Mouse (Mus musculus) testis, adult 2 months (tissue): ENCODE data around the gene Nr2f6. TPM values are rescaled to one million over a fixed set of nuclear protein-coding genes. Genes with fewer than 3 reads are reported as not detected.

ENCODE experiments used
- H3K27ac ChIP-seq: fragments of 200-500 bp; 2 replicates; pipeline ENCODE4 v1.5.1; 2012; ENCODE audit warnings: low read depth, low read length; ENCODE audit not compliant: control insufficient read depth, insufficient read depth
- H3K27me3 ChIP-seq: fragments of 200-500 bp; 2 replicates; pipeline ENCODE4 v1.6.1; 2012; ENCODE audit warnings: mild to moderate bottlenecking, low read length, moderate library complexity; ENCODE audit not compliant: control insufficient read depth, insufficient read depth
- H3K36me3 ChIP-seq: fragments of 200-500 bp; 2 replicates; pipeline ENCODE4 v1.6.1; 2012; ENCODE audit warnings: mild to moderate bottlenecking, low read length; ENCODE audit not compliant: control insufficient read depth, insufficient read depth
- H3K4me1 ChIP-seq: fragments of 200-500 bp; 2 replicates; pipeline ENCODE4 v1.6.1; 2012; ENCODE audit warnings: low read length; ENCODE audit not compliant: control insufficient read depth, insufficient read depth
- H3K4me3 ChIP-seq: fragments of 200-500 bp; 2 replicates; pipeline ENCODE4 v1.5.1; 2012; ENCODE audit warnings: low read depth, mild to moderate bottlenecking, low read length, moderate library complexity, mixed read lengths; ENCODE audit not compliant: control insufficient read depth
- CTCF ChIP-seq: fragments of 200-500 bp; IDR thresholded peaks from 2 replicates; pipeline ENCODE4 v1.5.1; 2012; ENCODE audit warnings: low read depth, mild to moderate bottlenecking, inconsistent platforms, low read length, moderate library complexity; ENCODE audit not compliant: control insufficient read depth, insufficient read depth, insufficient replicate concordance
- POLR2A ChIP-seq: fragments of 200-500 bp; IDR thresholded peaks from 2 replicates; pipeline ENCODE4 v1.6.1; 2012; ENCODE audit warnings: low read depth, mild to moderate bottlenecking, inconsistent platforms, low read length, moderate library complexity; ENCODE audit not compliant: control insufficient read depth
- polyA plus RNA-seq: library from polyadenylated mRNA; depleted of rRNA; stranded (reverse); fragments of >200 nt; gene quantifications from 2 replicates; pipeline ENCODE4 v1.2.3, GENCODE M21; 2012

Nr2f6 gene
- polyA plus RNA-seq, 1 experiment: 10.8 TPM

DNA sequence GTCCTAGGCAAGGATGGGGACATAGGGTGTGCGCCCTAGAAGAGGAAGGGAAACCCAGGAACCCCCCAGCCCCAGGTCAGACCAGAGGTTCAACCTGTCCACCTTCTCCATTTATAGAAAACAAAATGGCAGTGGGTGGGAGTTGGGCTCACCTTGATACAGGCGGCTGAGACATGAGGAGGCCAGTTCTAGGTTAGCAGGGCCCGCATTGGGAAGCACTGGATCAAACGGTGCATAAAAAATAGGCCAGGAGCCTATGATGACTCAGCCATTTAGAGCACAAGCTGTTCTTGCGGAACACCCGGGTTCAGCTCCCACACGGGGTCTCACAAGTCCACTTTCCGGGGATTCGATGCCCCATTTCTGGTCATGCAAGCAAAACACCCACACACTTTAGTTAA, 23.2 kb upstream of the Nr2f6 start:
- TF ChIP-seq CTCF (no peak), POLR2A (no peak)
- Histone ChIP-seq H3K4me1 (peaks cover 12% of the 10 kb centered on the region), H3K4me3 (no peak overlapping the region), H3K36me3 (no peaks in the 10 kb centered on the region), H3K27me3 (no peaks in the 10 kb centered on the region), H3K27ac (no peak overlapping the region)

DNA sequence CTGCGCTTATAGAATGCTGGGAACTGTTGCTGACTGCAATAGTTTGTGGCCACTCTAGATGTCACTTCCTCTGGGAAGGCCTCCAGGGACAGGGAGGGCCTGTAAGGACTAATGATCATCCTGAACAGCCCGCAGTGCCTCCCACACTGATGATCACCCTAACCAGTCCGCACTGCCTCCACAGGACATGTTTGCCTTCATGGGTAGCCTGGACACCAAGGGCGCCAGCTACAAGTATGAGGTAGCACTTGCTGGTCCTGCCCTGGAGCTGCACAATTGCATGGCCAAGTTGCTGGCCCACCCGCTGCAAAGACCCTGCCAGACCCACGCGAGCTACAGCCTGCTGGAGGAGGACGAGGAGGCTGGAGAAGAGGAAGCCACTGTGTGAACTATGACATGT, 22.3 kb upstream of the Nr2f6 start:
- Histone ChIP-seq H3K27me3 (no peaks in the 10 kb centered on the region), H3K4me1 (peaks cover 12% of the 10 kb centered on the region), H3K27ac (no peak overlapping the region), H3K4me3 (no peak overlapping the region), H3K36me3 (no peaks in the 10 kb centered on the region)
- TF ChIP-seq POLR2A (no peak), CTCF (no peak)

DNA sequence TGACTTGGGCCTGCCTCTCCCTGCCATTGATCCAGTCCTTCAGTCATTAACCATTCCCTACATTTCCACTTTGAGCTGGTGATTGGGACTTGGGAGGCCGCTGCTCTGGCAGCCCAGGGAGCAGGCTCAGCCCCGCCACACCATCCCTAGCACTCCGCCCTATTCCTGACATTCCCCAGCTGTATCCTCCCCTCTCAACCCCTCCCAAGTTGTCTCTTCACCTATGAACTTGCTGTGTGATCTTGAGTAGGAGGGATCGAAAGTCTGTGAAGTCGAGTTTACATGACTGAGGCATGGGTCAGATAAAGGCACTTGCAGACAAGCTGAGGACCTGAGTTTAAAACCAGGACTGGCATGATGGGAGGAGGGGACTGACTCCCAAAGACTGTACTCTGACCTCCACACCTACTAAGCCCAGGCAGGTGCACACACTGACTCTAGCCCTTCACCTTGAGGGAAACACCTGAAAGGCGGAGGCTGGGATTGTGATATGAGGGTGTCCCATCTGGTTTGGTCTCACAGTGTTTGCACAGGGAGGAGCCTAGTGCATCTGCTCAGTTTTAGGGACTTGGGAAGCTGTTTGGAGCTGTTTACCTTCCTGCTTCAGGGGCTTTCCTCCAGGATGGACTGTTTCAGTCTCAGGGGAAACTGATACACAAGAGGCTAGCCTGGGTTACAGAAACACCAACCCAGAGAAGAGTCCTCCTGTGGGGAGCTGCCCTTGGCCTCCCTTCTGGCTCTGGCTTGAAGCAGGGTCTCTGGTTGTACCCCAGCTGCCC, 21.5 kb upstream of the Nr2f6 start:
- no peak for TF ChIP-seq CTCF
- no peak for TF ChIP-seq POLR2A
- no peaks in the 10 kb centered on the region for H3K27me3 ChIP-seq
- no peak overlapping the region for H3K27ac ChIP-seq
- peaks cover 12% of the 10 kb centered on the region for H3K4me1 ChIP-seq
- H3K36me3 ChIP-seq: no peaks in the 10 kb centered on the region
- no peak overlapping the region for H3K4me3 ChIP-seq

DNA sequence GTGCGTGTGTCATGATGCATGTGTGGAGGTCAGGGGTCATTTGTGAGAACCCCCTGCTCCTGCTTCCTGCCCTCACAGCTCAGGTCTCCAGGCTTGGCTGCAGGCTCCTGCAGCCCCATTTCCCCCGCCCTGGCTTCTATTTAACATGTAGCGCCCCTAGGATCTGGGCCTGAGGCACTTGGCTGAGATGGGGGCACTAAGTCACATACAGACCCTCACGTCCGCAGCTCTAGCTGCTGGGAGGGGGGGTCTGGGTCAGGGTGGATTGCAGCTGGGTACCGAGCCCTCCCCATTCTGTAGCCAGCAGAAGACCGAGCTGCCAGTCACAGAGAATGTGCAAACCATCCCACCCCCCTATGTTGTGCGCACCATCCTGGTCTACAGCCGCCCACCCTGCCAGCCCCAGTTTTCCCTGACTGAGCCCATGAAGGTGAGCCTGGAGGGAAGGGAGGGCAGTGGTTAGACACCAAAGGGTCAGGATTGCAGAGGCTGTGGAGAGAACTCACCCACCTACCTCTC, 20.7 kb upstream of the Nr2f6 start:
- Histone ChIP-seq H3K4me1 (peaks cover 16% of the 10 kb centered on the region), H3K4me3 (no peak overlapping the region), H3K27me3 (no peaks in the 10 kb centered on the region), H3K36me3 (no peaks in the 10 kb centered on the region), H3K27ac (no peak overlapping the region)
- TF ChIP-seq CTCF (no peak), POLR2A (no peak)

DNA sequence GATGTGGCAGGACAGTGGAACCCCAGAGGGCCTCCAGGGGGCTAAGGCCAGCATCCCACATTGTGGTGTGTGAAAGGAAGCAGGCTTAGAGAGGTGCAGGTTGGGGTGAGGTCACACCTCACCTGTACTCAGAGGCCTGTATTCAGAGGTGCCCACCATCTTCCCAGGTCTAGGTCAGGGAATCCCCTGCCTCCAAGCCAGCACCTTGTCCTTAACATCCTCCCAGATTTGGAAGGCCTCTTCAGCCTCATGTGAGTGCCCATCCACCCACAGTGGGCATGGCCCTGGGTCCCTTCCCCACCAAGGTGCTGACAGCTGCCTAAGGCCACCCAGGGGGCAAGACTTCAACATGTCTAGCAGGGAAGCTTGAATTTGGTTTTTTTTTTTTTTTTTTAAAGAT, 19.7 kb upstream of the Nr2f6 start:
- no peak overlapping the region for H3K4me3 ChIP-seq
- TF ChIP-seq CTCF: no peak
- TF ChIP-seq POLR2A: no peak
- H3K27ac ChIP-seq: no peak overlapping the region
- no peaks in the 10 kb centered on the region for H3K27me3 ChIP-seq
- peaks cover 14% of the 10 kb centered on the region for H3K4me1 ChIP-seq
- H3K36me3 ChIP-seq: no peaks in the 10 kb centered on the region

DNA sequence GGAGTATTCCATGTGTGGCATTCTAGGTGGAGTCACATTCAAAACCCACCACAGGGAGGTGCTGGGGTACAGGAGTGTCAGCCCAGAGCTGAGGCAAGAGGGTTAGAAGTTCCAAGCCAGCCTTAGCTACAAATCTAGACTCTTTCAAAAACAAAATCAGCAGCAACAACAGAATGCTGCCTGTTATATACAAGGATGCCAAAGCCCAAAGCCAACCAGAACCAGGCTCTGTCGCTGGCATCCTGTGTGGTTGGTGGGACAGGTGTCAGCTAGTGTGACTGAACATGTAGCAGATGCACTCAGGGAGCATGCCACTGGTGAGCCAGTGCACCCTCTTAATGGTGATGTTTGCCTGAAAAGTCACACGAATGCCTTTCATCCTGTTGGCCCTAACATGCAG, 19.1 kb upstream of the Nr2f6 start:
- Histone ChIP-seq H3K4me3 (no peak overlapping the region), H3K36me3 (no peaks in the 10 kb centered on the region), H3K4me1 (peaks cover 13% of the 10 kb centered on the region), H3K27ac (no peak overlapping the region), H3K27me3 (no peaks in the 10 kb centered on the region)
- TF ChIP-seq CTCF: no peak
- TF ChIP-seq POLR2A: no peak

DNA sequence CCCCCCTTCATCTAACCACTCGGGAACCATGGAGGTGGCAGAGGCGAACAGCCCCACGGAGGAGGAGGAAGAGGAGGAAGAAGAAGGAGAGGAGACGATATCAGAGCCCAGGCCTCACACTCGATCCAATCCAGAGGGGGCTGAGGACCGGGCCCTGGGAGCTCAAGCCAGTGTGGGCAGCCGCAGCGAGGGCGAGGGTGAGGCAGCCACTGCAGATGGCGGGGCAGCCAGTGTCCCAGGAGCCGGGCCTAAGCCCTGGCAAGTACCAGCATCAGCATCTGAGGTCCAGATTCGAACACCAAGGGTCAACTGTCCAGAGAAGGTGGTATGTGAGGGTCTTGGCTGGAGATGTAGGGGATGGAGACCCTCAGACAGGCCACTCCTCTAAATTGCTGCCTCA, 15.9 kb upstream of the Nr2f6 start:
- Histone ChIP-seq H3K4me1 (peaks cover 16% of the 10 kb centered on the region), H3K4me3 (no peak overlapping the region), H3K27ac (no peak overlapping the region), H3K36me3 (no peaks in the 10 kb centered on the region), H3K27me3 (no peaks in the 10 kb centered on the region)
- no peak for TF ChIP-seq CTCF
- TF ChIP-seq POLR2A: no peak
